Mouse (Mus musculus): Measurements from ENCODE around the gene Elf3. TPM values are rescaled to one million over a fixed set of nuclear protein-coding genes. Genes with fewer than 3 reads are reported as not detected.
"Not testable (repeated sequence)": the region's sequence is repeated elsewhere in the genome, so short reads cannot be mapped to it uniquely, and the experiment has no call there.

Gene Elf3
- polyA plus RNA-seq, 1 experiment from 2014 or later, result 1.3 TPM

GRCm38 (mm10) chr1:135263316-135263715 lies 4.9 kb upstream of the Elf3 start:
- Histone ChIP-seq H3K9me3 (no peaks in the 10 kb centered on the region), H3K4me2 (no peak overlapping the region), H3K36me3 (replicated peaks) (peaks cover 61% of the 10 kb centered on the region), H3K9ac (no peak overlapping the region), H3K27ac (no peak overlapping the region), H3K4me1 (peaks cover 7% of the 10 kb centered on the region), H3K27me3 (no peaks in the 10 kb centered on the region), H3K4me3 (replicated peaks) (no peak overlapping the region)
- no peak for ATAC-seq (ENCODE audit: low FRiP score)
- WGBS, result 89% methylated on average over 9 of the region's 9 CpGs

GRCm38 (mm10) chr1:135262329-135262728 lies 4.0 kb upstream of the Elf3 start:
- no peak for ATAC-seq (ENCODE audit: low FRiP score)
- Histone ChIP-seq H3K4me2 (no peak overlapping the region), H3K4me1 (peaks cover 10% of the 10 kb centered on the region), H3K9me3 (no peaks in the 10 kb centered on the region), H3K9ac (no peak overlapping the region), H3K36me3 (replicated peaks) (peaks cover 51% of the 10 kb centered on the region), H3K4me3 (replicated peaks) (no peak overlapping the region), H3K27me3 (no peaks in the 10 kb centered on the region), H3K27ac (no peak overlapping the region)
- 84% methylated on average over 3 of the region's 3 CpGs for WGBS

- Histone ChIP-seq H3K27ac (no peak overlapping the region), H3K9ac (no peak overlapping the region), H3K4me1 (peaks cover 10% of the 10 kb centered on the region), H3K36me3 (replicated peaks) (peaks cover 38% of the 10 kb centered on the region), H3K27me3 (no peaks in the 10 kb centered on the region), H3K4me3 (replicated peaks) (no peak overlapping the region), H3K4me2 (no peak overlapping the region), H3K9me3 (no peaks in the 10 kb centered on the region)
- 75% methylated on average over 6 of the region's 6 CpGs for WGBS
- no peak for ATAC-seq (ENCODE audit: low FRiP score)
Measured at GRCm38 (mm10) chr1:135260931-135261330, 2.6 kb upstream of the Elf3 start.

- peaks cover 10% of the 10 kb centered on the region for H3K4me1 ChIP-seq
- peak overlapping the region; percentile 52 for H3K4me2 ChIP-seq
- ATAC-seq (ENCODE audit: low FRiP score), result peak; percentile 83
- H3K9ac ChIP-seq, result peak overlapping the region; percentile 38; the same call in 1 of the 2 replicates
- no peaks in the 10 kb centered on the region for H3K27me3 ChIP-seq
- WGBS, result 2% methylated on average over 10 of the region's 10 CpGs
- peaks cover 25% of the 10 kb centered on the region for H3K36me3 ChIP-seq (replicated peaks)
- H3K4me3 ChIP-seq (replicated peaks), result peak overlapping the region; percentile 21; the same call in 1 of the 2 replicates
- no peaks in the 10 kb centered on the region for H3K9me3 ChIP-seq
- peak overlapping the region; percentile 43; the same call in 1 of the 2 replicates for H3K27ac ChIP-seq
Measured at GRCm38 (mm10) chr1:135259128-135259436, 714 bp upstream of the Elf3 start.

DNA sequence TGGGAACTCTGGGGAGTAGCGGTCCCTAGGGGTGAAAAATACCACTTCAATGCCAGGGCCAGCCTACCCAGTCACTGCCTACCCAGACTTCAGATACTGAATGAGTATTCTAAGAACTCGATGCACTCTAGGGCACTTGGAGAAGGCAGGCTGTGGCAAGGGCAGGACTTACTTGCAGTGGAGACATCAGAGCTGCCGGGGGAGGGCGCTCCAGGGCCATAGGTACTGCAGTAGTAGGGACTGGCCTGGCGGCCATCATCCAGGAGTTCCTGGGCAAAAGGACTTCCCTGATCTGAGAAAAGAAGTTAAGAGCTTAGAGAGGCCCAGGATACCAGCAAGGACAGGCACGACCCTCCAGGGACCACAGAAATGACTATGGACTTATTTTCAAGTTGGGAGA lies 2.1 kb downstream of the Elf3 start:
- Histone ChIP-seq H3K4me1 (peaks cover 10% of the 10 kb centered on the region), H3K9me3 (no peaks in the 10 kb centered on the region), H3K9ac (no peak overlapping the region), H3K36me3 (replicated peaks) (no peaks in the 10 kb centered on the region), H3K27ac (no peak overlapping the region), H3K4me3 (replicated peaks) (no peak overlapping the region), H3K4me2 (no peak overlapping the region), H3K27me3 (no peaks in the 10 kb centered on the region)
- ATAC-seq (ENCODE audit: low FRiP score), result no peak
- 74% methylated on average over 6 of the region's 6 CpGs for WGBS

DNA sequence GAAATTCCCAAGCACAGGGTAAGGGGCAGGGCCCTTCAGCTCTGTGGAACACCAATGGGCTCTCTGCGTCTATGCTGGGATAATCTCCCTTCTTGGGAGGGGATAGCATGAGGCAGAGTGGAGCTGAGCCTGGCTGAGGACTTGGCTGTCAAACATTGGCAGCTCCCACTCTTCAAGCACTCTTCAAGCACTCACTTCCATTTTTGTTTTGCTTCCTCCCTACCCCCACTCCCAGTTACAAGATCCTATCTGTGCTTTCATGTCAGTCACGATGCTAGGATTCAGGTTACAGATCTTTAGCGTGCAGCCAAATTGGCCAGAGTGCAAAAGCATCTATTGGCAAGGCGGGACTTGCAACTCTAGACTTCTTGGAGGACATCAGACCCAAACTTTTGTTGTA lies 5.5 kb downstream of the Elf3 start:
- no peaks in the 10 kb centered on the region for H3K27me3 ChIP-seq
- whole genome bisulfite sequencing, result 53% methylated on average over 4 of the region's 4 CpGs
- H3K9ac ChIP-seq, result no peak overlapping the region
- H3K36me3 ChIP-seq (replicated peaks), result no peaks in the 10 kb centered on the region
- no peak overlapping the region for H3K4me2 ChIP-seq
- no peak for ATAC-seq (ENCODE audit: low FRiP score)
- H3K9me3 ChIP-seq, result no peaks in the 10 kb centered on the region
- no peak overlapping the region for H3K27ac ChIP-seq
- peaks cover 5% of the 10 kb centered on the region; the same call in 1 of the 2 replicates for H3K4me1 ChIP-seq
- H3K4me3 ChIP-seq (replicated peaks), result no peak overlapping the region

- no peak overlapping the region for H3K4me3 ChIP-seq (replicated peaks)
- H3K4me2 ChIP-seq, result no peak overlapping the region
- no peak overlapping the region for H3K9ac ChIP-seq
- no peaks in the 10 kb centered on the region for H3K36me3 ChIP-seq (replicated peaks)
- 87% methylated on average over 8 of the region's 8 CpGs for WGBS
- no peak for ATAC-seq (ENCODE audit: low FRiP score)
- no peaks in the 10 kb centered on the region for H3K9me3 ChIP-seq
- H3K4me1 ChIP-seq, result peaks cover 5% of the 10 kb centered on the region; the same call in 1 of the 2 replicates
- H3K27ac ChIP-seq, result no peak overlapping the region
- no peaks in the 10 kb centered on the region for H3K27me3 ChIP-seq
Measured at GRCm38 (mm10) chr1:135251405-135251804, 7.0 kb downstream of the Elf3 start.

- no peak for ATAC-seq (ENCODE audit: low FRiP score)
- Histone ChIP-seq H3K4me3 (replicated peaks) (no peak overlapping the region), H3K9me3 (no peaks in the 10 kb centered on the region), H3K27ac (no peak overlapping the region), H3K27me3 (no peaks in the 10 kb centered on the region), H3K36me3 (replicated peaks) (no peaks in the 10 kb centered on the region), H3K4me2 (no peak overlapping the region), H3K4me1 (peaks cover 5% of the 10 kb centered on the region; the same call in 1 of the 2 replicates), H3K9ac (no peak overlapping the region)
- WGBS, result 92% methylated on average over 2 of the region's 3 CpGs
Measured at GRCm38 (mm10) chr1:135250706-135251105, 7.7 kb downstream of the Elf3 start.

DNA sequence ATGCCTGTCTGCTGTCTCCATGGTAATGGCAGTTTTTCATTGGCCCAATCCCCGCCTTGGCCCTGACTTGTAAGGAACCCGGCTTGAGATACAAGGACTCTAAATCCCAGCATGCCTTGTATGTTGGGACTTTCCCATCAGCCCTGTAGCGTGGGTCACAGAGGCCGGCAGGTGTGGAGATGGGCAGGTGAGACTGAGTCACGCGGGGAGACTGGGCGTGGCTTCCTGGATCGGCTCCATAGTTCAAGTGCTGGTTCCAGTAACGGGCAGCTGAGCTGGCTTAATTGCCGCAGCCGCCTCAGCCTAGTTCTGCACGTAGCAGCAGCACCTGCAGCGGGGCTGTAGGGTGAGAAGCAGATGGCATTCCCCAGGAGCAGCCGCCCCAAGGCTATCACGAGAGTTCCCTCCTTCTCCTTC lies 9.9 kb downstream of the Elf3 start:
- Histone ChIP-seq H3K27me3 (no peaks in the 10 kb centered on the region), H3K27ac (no peak overlapping the region), H3K4me1 (peaks cover 5% of the 10 kb centered on the region; the same call in 1 of the 2 replicates), H3K9me3 (no peaks in the 10 kb centered on the region), H3K4me3 (replicated peaks) (peak overlapping the region; percentile 30), H3K36me3 (replicated peaks) (no peaks in the 10 kb centered on the region), H3K9ac (no peak overlapping the region), H3K4me2 (peak overlapping the region; percentile 54)
- ATAC-seq (ENCODE audit: low FRiP score), result peak; percentile 60
- 4% methylated on average over 15 of the region's 15 CpGs for WGBS

DNA sequence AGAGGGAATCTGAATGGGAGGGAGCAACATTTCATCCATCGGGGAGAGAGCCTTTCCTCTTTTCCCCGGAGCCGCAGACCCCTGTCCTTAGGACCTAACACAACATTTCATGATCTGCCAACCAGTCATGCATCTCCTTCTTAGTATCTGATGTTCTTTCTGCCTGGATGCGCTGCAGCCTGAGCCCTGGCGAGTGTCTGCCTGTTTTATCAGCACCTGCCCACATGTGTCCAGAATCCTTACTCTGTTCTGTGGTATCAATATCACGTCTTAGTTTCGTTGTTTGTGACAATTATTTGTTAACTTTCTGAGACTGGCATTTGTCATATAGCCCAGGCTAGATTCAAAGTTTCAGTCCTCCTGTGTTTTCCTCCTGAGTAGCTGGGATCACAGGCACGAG lies 14.4 kb downstream of the Elf3 start:
- no peak for ATAC-seq (ENCODE audit: low FRiP score)

DNA sequence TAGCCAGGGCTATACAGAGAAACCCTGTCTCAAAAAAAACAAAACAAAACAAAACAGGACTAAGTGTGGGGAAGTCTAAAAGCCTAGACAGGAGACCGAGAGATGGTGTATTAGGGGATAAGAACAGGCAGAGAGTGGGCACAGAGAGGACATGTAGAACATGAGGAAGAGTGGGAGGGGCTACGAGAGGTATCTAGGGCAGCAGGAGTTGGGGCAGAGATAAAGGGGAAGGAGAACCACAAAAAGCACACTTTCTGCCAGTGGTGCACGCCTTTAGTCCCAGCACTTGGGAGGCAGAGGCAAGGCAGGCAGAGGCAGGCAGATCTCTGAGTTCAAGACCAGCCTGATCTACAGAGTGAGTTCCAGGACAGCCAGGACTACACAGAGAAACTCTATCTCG lies 18.2 kb downstream of the Elf3 start:
- H3K4me2 ChIP-seq; H3K9me3 ChIP-seq; H3K4me3 ChIP-seq (replicated peaks); H3K4me1 ChIP-seq; H3K27ac ChIP-seq; ATAC-seq (ENCODE audit: low FRiP score); H3K36me3 ChIP-seq (replicated peaks); H3K9ac ChIP-seq; H3K27me3 ChIP-seq: not testable (repeated sequence)
- 83% methylated on average over 4 of the region's 4 CpGs for WGBS

More for the DNA sequence above, 14.4 kb downstream of the Elf3 start:
- Histone ChIP-seq H3K36me3 (replicated peaks) (no peaks in the 10 kb centered on the region), H3K4me2 (no peak overlapping the region), H3K9me3 (no peaks in the 10 kb centered on the region), H3K27me3 (no peaks in the 10 kb centered on the region), H3K4me1 (peaks cover 5% of the 10 kb centered on the region; the same call in 1 of the 2 replicates), H3K9ac (no peak overlapping the region), H3K27ac (no peak overlapping the region), H3K4me3 (replicated peaks) (no peak overlapping the region)
- WGBS, result 76% methylated on average over 8 of the region's 8 CpGs

DNA sequence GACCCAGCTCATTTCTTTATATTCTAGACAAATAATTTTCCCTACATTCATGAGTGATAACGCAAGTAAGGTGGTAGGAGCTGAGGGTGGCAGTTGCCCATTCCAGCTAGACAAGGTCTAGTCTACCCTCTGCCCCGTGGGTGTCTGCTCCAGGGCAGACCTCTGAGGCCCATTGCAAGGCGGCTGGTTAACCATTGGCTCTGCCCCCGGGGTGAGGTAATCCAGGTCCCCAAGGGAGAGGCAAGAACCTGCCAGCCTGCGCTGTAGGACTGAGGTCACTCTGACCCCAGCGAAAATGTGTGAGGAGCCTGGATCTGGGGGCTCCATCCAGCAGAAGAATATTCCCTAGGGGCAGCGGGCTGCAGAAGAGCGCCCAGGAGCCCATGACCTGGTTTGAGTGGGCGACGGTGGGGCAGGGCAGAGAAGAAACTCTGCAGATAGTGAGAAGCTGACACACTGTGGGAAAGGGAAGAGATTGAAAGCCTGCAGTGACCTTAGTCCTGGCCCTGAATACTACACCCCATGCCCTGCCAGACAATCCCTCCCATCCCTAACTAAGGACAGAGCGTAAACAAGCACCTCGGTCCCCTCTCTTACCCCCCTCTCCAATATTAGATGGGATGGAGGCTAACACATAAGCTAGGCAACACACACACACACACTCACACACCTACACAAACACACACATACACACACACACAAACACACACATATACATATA lies 21.1 kb downstream of the Elf3 start:
- Histone ChIP-seq H3K9me3 (no peaks in the 10 kb centered on the region), H3K4me3 (replicated peaks) (no peak overlapping the region), H3K9ac (no peak overlapping the region), H3K27ac (no peak overlapping the region), H3K4me1 (no peaks in the 10 kb centered on the region), H3K36me3 (replicated peaks) (no peaks in the 10 kb centered on the region), H3K4me2 (no peak overlapping the region), H3K27me3 (0 out of 2 replicates have a peak, but pooled peaks cover 3% of the 10 kb centered on the region)
- ATAC-seq (ENCODE audit: low FRiP score), result no peak
- 73% methylated on average over 12 of the region's 12 CpGs for WGBS

DNA sequence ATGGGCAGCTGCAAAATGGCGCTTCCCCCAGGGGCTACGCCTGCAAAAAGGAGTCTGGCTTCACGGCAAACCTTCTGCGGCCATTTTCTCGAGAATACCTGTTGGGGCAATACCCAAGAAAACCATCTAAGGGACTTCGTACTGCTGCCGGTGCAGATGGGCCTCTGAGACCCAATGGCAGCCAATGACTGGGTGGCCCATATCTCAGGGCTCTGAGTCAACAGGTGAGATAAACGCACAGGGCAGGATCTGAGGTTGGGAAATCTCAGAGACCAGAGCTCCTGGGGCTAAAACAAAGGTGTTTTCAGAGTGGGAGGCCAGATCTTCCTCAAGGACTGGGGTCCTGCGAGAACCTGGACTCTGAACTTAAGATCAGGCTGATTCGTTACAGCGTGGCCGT lies 23.6 kb downstream of the Elf3 start:
- Histone ChIP-seq H3K9me3 (no peaks in the 10 kb centered on the region), H3K4me2 (no peak overlapping the region), H3K4me3 (replicated peaks) (no peak overlapping the region), H3K27ac (no peak overlapping the region), H3K4me1 (no peaks in the 10 kb centered on the region), H3K9ac (no peak overlapping the region), H3K27me3 (0 out of 2 replicates have a peak, but pooled peaks cover 3% of the 10 kb centered on the region), H3K36me3 (replicated peaks) (no peaks in the 10 kb centered on the region)
- no peak for ATAC-seq (ENCODE audit: low FRiP score)
- 92% methylated on average over 12 of the region's 12 CpGs for WGBS

Measured in forebrain, embryonic 12.5 days (tissue).